Mouse (Mus musculus): ENCODE measurements around the gene Aqp11. TPM values are rescaled to one million over a fixed set of nuclear protein-coding genes. Genes with fewer than 3 reads are reported as not detected.

Gene Aqp11
- total RNA-seq, 2 experiments from 2014 or later = 3.9 to 4.3 TPM

DNA sequence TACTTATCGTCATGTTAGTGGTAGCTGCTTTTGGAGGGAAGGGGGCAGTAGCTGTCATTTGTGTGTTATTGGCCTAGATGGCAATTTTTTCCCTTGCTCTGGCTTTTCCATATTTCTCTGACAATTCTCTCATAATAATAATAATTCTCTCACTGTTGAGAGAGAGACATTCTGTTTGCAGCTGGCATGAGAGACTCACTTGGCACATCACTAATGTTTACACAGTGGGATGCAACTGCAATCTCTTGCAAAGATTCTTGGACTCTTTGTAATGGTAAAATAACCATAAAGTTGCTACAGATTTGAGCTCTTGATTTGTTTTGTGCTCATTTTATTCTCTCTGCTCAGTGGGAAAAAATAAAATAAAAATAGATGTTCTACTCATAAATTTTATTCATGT lies 20.8 kb downstream of the Aqp11 start:
- no peak for ATAC-seq (replicated peaks; ENCODE audit: poor library complexity)

DNA sequence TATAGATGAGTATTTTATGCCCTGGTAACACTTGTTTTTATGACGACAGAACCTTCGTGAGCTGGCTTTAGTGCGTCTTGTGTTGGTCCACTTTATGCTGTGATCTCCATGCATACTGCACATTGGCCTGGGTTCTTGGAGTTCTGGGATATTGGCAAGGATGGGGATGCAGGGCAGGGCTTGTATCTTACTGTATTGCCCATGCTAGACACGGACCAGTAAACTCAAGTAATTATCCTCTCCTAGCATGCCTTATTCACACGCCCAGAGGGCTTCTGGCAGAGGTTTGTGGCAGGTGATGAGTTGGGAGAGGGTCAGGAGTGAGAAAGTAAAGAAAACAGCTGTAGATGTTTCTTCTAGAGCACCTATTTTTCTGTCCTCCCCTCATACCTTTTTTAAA lies 23.4 kb downstream of the Aqp11 start:
- no peak for ATAC-seq (replicated peaks; ENCODE audit: poor library complexity)

DNA sequence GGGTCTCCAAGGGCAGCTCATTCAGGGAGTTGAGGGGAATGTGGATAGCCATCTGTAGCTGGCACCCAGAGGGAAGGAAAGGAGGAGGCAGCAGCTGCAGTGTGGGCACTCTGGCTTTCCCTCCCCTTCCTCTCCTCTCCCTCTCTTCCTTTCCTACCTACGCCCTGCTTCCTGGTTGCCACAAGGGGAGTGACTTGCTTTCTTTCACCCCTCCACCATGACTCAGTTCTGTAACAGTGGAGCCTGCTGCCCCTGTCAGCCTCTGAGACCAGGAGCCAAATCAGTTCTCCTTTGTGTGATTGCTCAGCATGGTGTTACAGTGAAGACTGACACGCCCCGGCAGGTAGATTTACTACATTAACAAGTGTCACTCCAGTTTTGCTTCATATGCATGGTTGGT lies 28.9 kb downstream of the Aqp11 start:
- peak; percentile 83 for ATAC-seq (replicated peaks; ENCODE audit: poor library complexity)

- no peak for ATAC-seq (replicated peaks; ENCODE audit: poor library complexity)
These were observed 30.3 kb downstream of the Aqp11 start for GRCm38 (mm10) chr7:97707809-97708208.

- no peak for ATAC-seq (replicated peaks; ENCODE audit: poor library complexity)
These were observed 31.0 kb downstream of the Aqp11 start for GRCm38 (mm10) chr7:97707123-97707522.

- ATAC-seq (replicated peaks; ENCODE audit: poor library complexity) = no peak
These were observed 37.0 kb downstream of the Aqp11 start for GRCm38 (mm10) chr7:97701106-97701505.

- no peak for ATAC-seq (replicated peaks; ENCODE audit: poor library complexity)
These were observed 37.9 kb downstream of the Aqp11 start for GRCm38 (mm10) chr7:97700173-97700572.

DNA sequence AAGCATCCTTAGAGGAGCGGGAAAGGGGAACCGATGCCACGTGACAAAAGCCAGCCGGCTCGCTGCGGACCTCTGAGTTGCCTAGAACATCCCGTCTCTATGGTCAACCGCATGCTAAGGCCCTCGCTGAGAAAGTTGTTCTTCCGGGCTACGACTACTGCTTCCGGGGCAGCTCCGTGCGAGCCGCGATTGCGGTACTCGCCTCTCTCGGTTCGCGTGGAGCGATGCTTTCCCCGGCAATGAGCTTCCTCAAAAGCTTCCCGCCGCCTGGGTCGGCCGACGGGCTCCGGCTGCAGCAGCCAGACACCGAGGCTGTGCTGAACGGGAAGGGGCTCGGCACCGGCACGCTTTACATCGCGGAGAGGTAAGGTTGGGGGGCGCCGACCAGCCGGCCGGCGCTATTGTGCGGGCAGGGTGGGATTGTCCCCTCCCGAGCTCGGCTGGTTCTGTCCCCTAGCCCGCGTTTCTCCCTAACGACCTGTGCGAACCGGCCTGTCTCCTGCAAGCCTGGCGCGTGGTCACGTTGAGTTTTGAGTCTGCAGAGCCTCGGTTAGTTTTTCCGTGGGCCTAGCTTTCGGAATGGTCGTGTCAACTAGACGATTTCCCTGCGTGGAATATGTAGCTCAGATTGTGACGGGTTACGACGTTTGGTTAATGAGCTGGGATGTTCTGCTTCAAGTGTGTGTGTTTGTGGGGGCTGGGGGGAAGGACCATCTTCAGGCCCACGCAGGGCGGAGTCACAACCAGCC lies 41.4 kb downstream of the Aqp11 start, which contains the start of gene Clns1a:
TSS of gene Clns1a (plus strand) at position 129 of the 749 bp plus-strand sequence.
- peak; percentile 98 for ATAC-seq (replicated peaks; ENCODE audit: poor library complexity)

DNA sequence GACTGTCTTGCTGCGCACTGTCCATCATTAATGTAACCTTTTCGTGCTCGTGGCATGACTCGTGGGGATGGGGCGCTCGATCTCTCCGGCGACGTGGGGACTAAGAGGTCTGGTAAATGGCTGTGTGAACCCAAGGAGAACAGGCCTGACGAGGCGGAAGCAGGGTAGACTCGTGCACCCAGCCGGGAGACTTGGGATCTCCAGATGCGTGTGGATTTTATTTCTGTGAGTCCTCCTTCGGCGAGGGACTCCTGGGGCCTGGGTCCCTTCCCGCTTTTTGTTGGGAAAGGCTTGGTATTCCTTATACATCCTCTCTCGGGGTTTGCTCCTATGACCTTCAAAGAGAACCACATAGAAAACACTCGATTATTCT lies 42.0 kb downstream of the Aqp11 start:
- ATAC-seq (replicated peaks; ENCODE audit: poor library complexity) = peak; percentile 37

GRCm38 (mm10) chr7:97695441-97695840 lies 42.6 kb downstream of the Aqp11 start:
- no peak for ATAC-seq (replicated peaks; ENCODE audit: poor library complexity)

DNA sequence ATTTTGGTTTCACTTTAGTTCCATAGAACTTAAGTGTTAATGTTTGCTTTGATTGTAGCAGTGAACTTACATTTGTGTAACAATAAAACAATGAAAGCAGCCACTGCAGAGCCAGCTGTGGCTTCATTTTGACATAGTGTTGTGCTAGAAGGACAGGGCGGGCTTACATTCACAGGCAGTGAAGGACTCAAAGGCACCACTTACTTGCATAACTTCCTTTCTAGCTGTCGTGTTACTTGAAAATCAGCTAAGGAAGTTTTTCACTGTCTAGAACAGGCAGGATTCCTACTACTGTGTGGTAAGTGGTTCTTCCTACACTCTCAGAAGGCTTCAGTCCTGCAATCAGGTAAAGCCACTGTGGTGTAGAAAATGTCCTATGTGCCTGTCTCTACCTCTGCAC lies 50.3 kb downstream of the Aqp11 start:
- peak; percentile 69 for ATAC-seq (replicated peaks; ENCODE audit: poor library complexity)

- peak; percentile 76 for ATAC-seq (replicated peaks; ENCODE audit: poor library complexity)
These were observed 58.9 kb downstream of the Aqp11 start for GRCm38 (mm10) chr7:97679239-97679638.

Other genes with a start within 250 kb of the Aqp11 start
- 15.6 and 21.5 TPM in 2 replicates for gene Aamdc, start 158.8 kb downstream of the Aqp11 start, total RNA-seq (2015)
- gene Aamdc, start 158.8 kb downstream of the Aqp11 start, total RNA-seq (2017) = 34.6 and 36.9 TPM in 2 replicates
- 23.8 and 24.4 TPM in 2 replicates for gene Rsf1, start 158.4 kb downstream of the Aqp11 start, total RNA-seq (2015)
- gene Rsf1, start 158.4 kb downstream of the Aqp11 start, total RNA-seq (2017) = 25.5 and 42.5 TPM in 2 replicates
- 165 and 166 TPM in 2 replicates for gene Clns1a, start 41.7 kb downstream of the Aqp11 start, total RNA-seq (2015)
- 163 and 168 TPM in 2 replicates for gene Clns1a, start 41.7 kb downstream of the Aqp11 start, total RNA-seq (2017)
- gene Pak1, start 50.3 kb upstream of the Aqp11 start, total RNA-seq (2015) = 41.0 and 51.5 TPM in 2 replicates
- 48.3 and 51.7 TPM in 2 replicates for gene Pak1, start 50.3 kb upstream of the Aqp11 start, total RNA-seq (2017)
- not detected in 2 replicates for gene Gdpd4, start 181.7 kb upstream of the Aqp11 start, total RNA-seq (2015)
- gene Gdpd4, start 181.7 kb upstream of the Aqp11 start, total RNA-seq (2017) = not detected in 2 replicates